In genomic region chr1:52799772-52800171, GRCm38 (mm10) we compare ENCODE assay signal across 7 mouse cellular contexts. TPM values are rescaled to one million over a fixed set of nuclear protein-coding genes. Genes with fewer than 3 reads are reported as not detected.
DNase-seq lines count a peak whose midpoint lies in the region; ATAC-seq and TF ChIP-seq lines count a peak whose summit lies in the region.

No protein-coding gene starts in this region.

- peak; percentile 50; the same call in 1 of the 2 replicates for ATAC-seq in heart, embryonic 15.5 days (replicated peaks; ENCODE audit: insufficient number of reproducible peaks, insufficient read depth, low FRiP score, low read depth)
- ATAC-seq in common myeloid progenitor, adult 5-6 weeks (replicated peaks; ENCODE audit: low read depth, poor library complexity, severe bottlenecking): peak; percentile 15; the same call in 1 of the 2 replicates
- ATAC-seq in stomach, postnatal 0 days (ENCODE audit: low FRiP score, low TSS enrichment): 0 out of 2 replicates have a peak, but pooled peaks have one; percentile 36

- H3K4me2 ChIP-seq in heart, embryonic 15.5 days: peak overlapping the region; percentile 44
- no peak overlapping the region for H3K4me2 ChIP-seq in stomach, postnatal 0 days (replicated peaks; ENCODE audit: low read depth)

- TF ChIP-seq CTCF in spleen, adult 2 months (IDR thresholded peaks at IDR 0.05; ENCODE audit: extremely low read depth, insufficient read depth, insufficient read length, insufficient replicate concordance): no peak
- TF ChIP-seq CTCF in stomach, postnatal 0 days (IDR thresholded peaks at IDR 0.05; ENCODE audit: low read depth): no peak

- DNase-seq in heart, postnatal 14 days: no peak
- no peak for DNase-seq in spleen, adult 2 months (ENCODE audit: low read depth in 1 of 2, low spot score in 2 of 2)
- no peak for DNase-seq in spleen, postnatal 14 days (ENCODE audit: low spot score in 2 of 2)
- DNase-seq in stomach, postnatal 0 days (ENCODE audit: low spot score): no peak
- no peak for DNase-seq in layer of hippocampus, postnatal 14 days (ENCODE audit: low spot score in 2 of 2)

- TF ChIP-seq POLR2A in spleen, adult 2 months (IDR thresholded peaks at IDR 0.05; ENCODE audit: low read depth, low read length): no peak

- intact Hi-C loops in heart, postnatal 14 days (cut with DNase I): loop anchor here (2.0 kb wide), 1 partner anchor 17 kb away; the partner anchor contains the start of gene Inpp1

- H3K4me1 ChIP-seq in heart, embryonic 15.5 days (replicated peaks): peaks cover 26% of the 10 kb centered on the region
- peaks cover 12% of the 10 kb centered on the region for H3K4me1 ChIP-seq in spleen, adult 2 months (ENCODE audit: control insufficient read depth, insufficient read depth, insufficient read length)
- no peaks in the 10 kb centered on the region; the same call in 1 of the 2 replicates for H3K4me1 ChIP-seq in stomach, postnatal 0 days (replicated peaks; ENCODE audit: control insufficient read depth, insufficient read depth)

- H3K27me3 ChIP-seq in heart, embryonic 15.5 days: no peaks in the 10 kb centered on the region
- no peaks in the 10 kb centered on the region for H3K27me3 ChIP-seq in spleen, adult 2 months (ENCODE audit: control insufficient read depth, insufficient read depth, low read length)
- H3K27me3 ChIP-seq in stomach, postnatal 0 days (ENCODE audit: control insufficient read depth, insufficient read depth, low read length): no peaks in the 10 kb centered on the region

- no peaks in the 10 kb centered on the region for H3K36me3 ChIP-seq in heart, embryonic 15.5 days
- peaks cover 4% of the 10 kb centered on the region; the same call in 1 of the 2 replicates for H3K36me3 ChIP-seq in spleen, adult 2 months (ENCODE audit: control insufficient read depth, insufficient read depth, low read length)
- H3K36me3 ChIP-seq in stomach, postnatal 0 days (ENCODE audit: control insufficient read depth, insufficient read depth, low read length): no peaks in the 10 kb centered on the region

- 0 out of 2 replicates have a peak overlapping the region, but pooled peaks have one; percentile 9 for H3K4me3 ChIP-seq in heart, embryonic 15.5 days
- H3K4me3 ChIP-seq in spleen, adult 2 months (ENCODE audit: extremely low read depth, insufficient read depth, insufficient read length): peak overlapping the region; percentile 34; the same call in 1 of the 2 replicates
- no peak overlapping the region for H3K4me3 ChIP-seq in stomach, postnatal 0 days (ENCODE audit: low read depth, low read length)

- no peak overlapping the region for H3K9ac ChIP-seq in heart, embryonic 15.5 days
- no peak overlapping the region for H3K9ac ChIP-seq in stomach, postnatal 0 days (ENCODE audit: low read length)

- 26% methylated on average over 5 of the region's 5 CpGs for WGBS in heart, embryonic 15.5 days
- WGBS in spleen, adult 2 months: 27% methylated on average over 5 of the region's 5 CpGs
- 41% methylated on average over 5 of the region's 5 CpGs for WGBS in stomach, postnatal 0 days

- TF ChIP-seq EP300 in stomach, postnatal 0 days (optimal IDR thresholded peaks at IDR 0.05): no peak

- H3K9me3 ChIP-seq in heart, embryonic 15.5 days (replicated peaks): no peaks in the 10 kb centered on the region
- H3K9me3 ChIP-seq in stomach, postnatal 0 days (ENCODE audit: control insufficient read depth, low read length): no peaks in the 10 kb centered on the region

- H3K27ac ChIP-seq in heart, embryonic 15.5 days: peak overlapping the region; percentile 32
- H3K27ac ChIP-seq in spleen, adult 2 months (ENCODE audit: insufficient read depth, low read length): peak overlapping the region; percentile 80
- 0 out of 2 replicates have a peak overlapping the region, but pooled peaks have one; percentile 25 for H3K27ac ChIP-seq in stomach, postnatal 0 days (replicated peaks)

RNA-seq across cellular contexts. Expression of gene Inpp1, which starts 17.7 kb away (rescaled TPM):
- polyA plus RNA-seq in heart, embryonic 15.5 days (2015; fragmentation: Nextera tagmentation; extraction: Ambion mirVana): 15.4 and 20.7 TPM in 2 replicates
- 10 to 100 TPM; 19.3 to 20.0 TPM for total RNA-seq in heart, postnatal 14 days (2021)
- 11.3 and 12.1 TPM in 2 replicates for polyA plus RNA-seq in spleen, adult 2 months (2012; rRNA removed)
- total RNA-seq in common myeloid progenitor, adult 5-6 weeks (2017): 9.5 and 13.1 TPM in 2 replicates
- polyA plus RNA-seq in stomach, postnatal 0 days (2015; fragmentation: Nextera tagmentation; extraction: Ambion mirVana): 6.1 and 8.1 TPM in 2 replicates
- total RNA-seq in layer of hippocampus, postnatal 14 days (2021): 10 to 100 TPM; 42.7 to 49.8 TPM

RNA-seq across cellular contexts. Expression of gene Hibch, which starts 45.0 kb away (rescaled TPM):
- 26.9 and 31.3 TPM in 2 replicates for polyA plus RNA-seq in heart, embryonic 15.5 days (2015; fragmentation: Nextera tagmentation; extraction: Ambion mirVana)
- 10 to 100 TPM; 69.5 to 74.9 TPM for total RNA-seq in heart, postnatal 14 days (2021)
- polyA plus RNA-seq in spleen, adult 2 months (2012; rRNA removed): 7.4 and 7.6 TPM in 2 replicates
- 59.3 and 77.8 TPM in 2 replicates for total RNA-seq in common myeloid progenitor, adult 5-6 weeks (2017)
- polyA plus RNA-seq in stomach, postnatal 0 days (2015; fragmentation: Nextera tagmentation; extraction: Ambion mirVana): 21.3 and 22.9 TPM in 2 replicates
- total RNA-seq in layer of hippocampus, postnatal 14 days (2021): 10 to 100 TPM; 14.1 to 16.5 TPM

Comparison
In these comparisons a context has a peak if more than half of its experiments do, and no peak if none do; other contexts are left out.
1. H3K27ac ChIP-seq: peak in every context shown above with its lines; median percentile 80 in spleen, adult 2 months; 32 in heart, embryonic 15.5 days; 25 in stomach, postnatal 0 days.